Mouse (Mus musculus) kidney, embryonic 14.5 days (tissue): ENCODE measurements at regions not wholly inside any gene's neighbourhood (a gene's known extent, or its start where the extent isn't known, plus 50 kb on each side); places are given as distances from the start of the nearest gene placed in this dataset.

ENCODE experiments used
- ATAC-seq: fragments of 200-750 bp; cut with Nextera tagmentation; 2 replicates; pipeline ENCODE4 v1.8.0; 2017; ENCODE audit warnings: moderate number of reproducible peaks, mild to moderate bottlenecking, moderate TSS enrichment, moderate library complexity; ENCODE audit not compliant: low FRiP score, low TSS enrichment
- H3K27ac ChIP-seq: fragments of 300-500 bp; sonication (generic); 2 replicates; pipeline ENCODE4 v1.5.1; 2014; ENCODE audit warnings: low read depth, mild to moderate bottlenecking, low read length, moderate library complexity, mixed read lengths
- H3K27me3 ChIP-seq: fragments of 300-500 bp; sonication (generic); 2 replicates; pipeline ENCODE4 v1.6.1; 2014; ENCODE audit warnings: mild to moderate bottlenecking, low read length; ENCODE audit not compliant: control insufficient read depth, insufficient read depth
- H3K36me3 ChIP-seq: fragments of 300-500 bp; sonication (generic); 2 replicates; pipeline ENCODE4 v1.6.1; 2014; ENCODE audit warnings: low read length, mixed read lengths; ENCODE audit not compliant: control insufficient read depth, insufficient read depth
- H3K4me1 ChIP-seq: fragments of 300-500 bp; sonication (generic); 2 replicates; pipeline ENCODE4 v1.6.1; 2014; ENCODE audit warnings: low read length, mixed read lengths; ENCODE audit not compliant: control insufficient read depth, insufficient read depth
- H3K4me2 ChIP-seq: fragments of 300-500 bp; sonication (generic); replicated peaks from 2 replicates; pipeline ENCODE4 v1.6.1; 2014; ENCODE audit warnings: low read depth, mild to moderate bottlenecking, low read length
- H3K4me3 ChIP-seq: fragments of 300-500 bp; sonication (generic); 2 replicates; pipeline ENCODE4 v1.5.1; 2014; ENCODE audit warnings: mild to moderate bottlenecking, low read length
- H3K9ac ChIP-seq: fragments of 300-500 bp; sonication (generic); 2 replicates; pipeline ENCODE4 v1.6.1; 2014; ENCODE audit warnings: low read depth, mild to moderate bottlenecking, low read length, moderate library complexity
- H3K9me3 ChIP-seq: fragments of 300-500 bp; sonication (generic); 2 replicates; pipeline ENCODE4 v1.6.1; 2016; ENCODE audit warnings: low read length; ENCODE audit not compliant: control insufficient read depth
- WGBS: fragments of 180-500 bp; shearing (Covaris S2); extraction: QIAGEN DNeasy Blood & Tissue Kit; methylation state at CpG from one replicate; pipeline ENCODE4 v1.1.7; 2014; 5-methylcytosine and 5-hydroxymethylcytosine counted together

GRCm38 (mm10) chr13:63649058-63649647 is 75.8 kb upstream of the Ptch1 start:
- no peak overlapping the region for H3K4me2 ChIP-seq
- no peak overlapping the region for H3K27ac ChIP-seq
- no peaks in the 10 kb centered on the region for H3K36me3 ChIP-seq
- ATAC-seq, result no peak
- H3K27me3 ChIP-seq, result no peaks in the 10 kb centered on the region
- H3K4me1 ChIP-seq, result no peaks in the 10 kb centered on the region
- WGBS, result 83% methylated on average over 3 of the region's 3 CpGs
- no peak overlapping the region for H3K4me3 ChIP-seq
- no peak overlapping the region for H3K9ac ChIP-seq
- H3K9me3 ChIP-seq, result no peaks in the 10 kb centered on the region

GRCm38 (mm10) chr13:63654514-63654913 is 81.1 kb upstream of the Ptch1 start:
- Histone ChIP-seq H3K9me3 (no peaks in the 10 kb centered on the region), H3K4me2 (no peak overlapping the region), H3K4me1 (no peaks in the 10 kb centered on the region), H3K27me3 (no peaks in the 10 kb centered on the region), H3K9ac (no peak overlapping the region), H3K27ac (no peak overlapping the region), H3K36me3 (no peaks in the 10 kb centered on the region), H3K4me3 (no peak overlapping the region)
- no peak for ATAC-seq
- 84% methylated on average over 6 of the region's 6 CpGs for WGBS

GRCm38 (mm10) chr13:63657115-63657514 is 83.7 kb upstream of the Ptch1 start:
- WGBS, result 83% methylated on average over 8 of the region's 8 CpGs
- H3K9me3 ChIP-seq, result no peaks in the 10 kb centered on the region
- no peaks in the 10 kb centered on the region for H3K36me3 ChIP-seq
- H3K27me3 ChIP-seq, result no peaks in the 10 kb centered on the region
- H3K4me2 ChIP-seq, result no peak overlapping the region
- H3K4me1 ChIP-seq, result no peaks in the 10 kb centered on the region
- H3K9ac ChIP-seq, result no peak overlapping the region
- no peak overlapping the region for H3K27ac ChIP-seq
- no peak overlapping the region for H3K4me3 ChIP-seq
- no peak for ATAC-seq

- ATAC-seq, result no peak
- no peaks in the 10 kb centered on the region for H3K9me3 ChIP-seq
- H3K4me2 ChIP-seq, result no peak overlapping the region
- H3K27me3 ChIP-seq, result no peaks in the 10 kb centered on the region
- no peak overlapping the region for H3K9ac ChIP-seq
- no peaks in the 10 kb centered on the region for H3K4me1 ChIP-seq
- 90% methylated on average over 7 of the region's 7 CpGs for WGBS
- no peak overlapping the region for H3K27ac ChIP-seq
- no peak overlapping the region for H3K4me3 ChIP-seq
- H3K36me3 ChIP-seq, result no peaks in the 10 kb centered on the region
Observed at GRCm38 (mm10) chr13:63659412-63659811, 86.0 kb upstream of the Ptch1 start.

GRCm38 (mm10) chr13:63660431-63660830 is 87.0 kb upstream of the Ptch1 start:
- H3K4me3 ChIP-seq, result no peak overlapping the region
- no peaks in the 10 kb centered on the region for H3K9me3 ChIP-seq
- no peaks in the 10 kb centered on the region for H3K4me1 ChIP-seq
- no peak for ATAC-seq
- no peaks in the 10 kb centered on the region for H3K27me3 ChIP-seq
- no peaks in the 10 kb centered on the region for H3K36me3 ChIP-seq
- no peak overlapping the region for H3K27ac ChIP-seq
- no peak overlapping the region for H3K9ac ChIP-seq
- WGBS, result 80% methylated on average over 4 of the region's 4 CpGs
- no peak overlapping the region for H3K4me2 ChIP-seq

- Histone ChIP-seq H3K27me3 (no peaks in the 10 kb centered on the region), H3K9me3 (no peaks in the 10 kb centered on the region), H3K4me3 (no peak overlapping the region), H3K4me1 (no peaks in the 10 kb centered on the region), H3K9ac (no peak overlapping the region), H3K36me3 (no peaks in the 10 kb centered on the region), H3K4me2 (no peak overlapping the region), H3K27ac (no peak overlapping the region)
- WGBS, result 19% methylated on average over 4 of the region's 4 CpGs
- ATAC-seq, result no peak
Observed at GRCm38 (mm10) chr13:63668576-63668975, 95.2 kb upstream of the Ptch1 start.

- no peak overlapping the region for H3K4me2 ChIP-seq
- H3K4me3 ChIP-seq, result no peak overlapping the region
- WGBS, result 21% methylated on average over 2 of the region's 2 CpGs
- H3K27ac ChIP-seq, result no peak overlapping the region
- H3K9me3 ChIP-seq, result no peaks in the 10 kb centered on the region
- H3K9ac ChIP-seq, result no peak overlapping the region
- no peaks in the 10 kb centered on the region for H3K36me3 ChIP-seq
- H3K4me1 ChIP-seq, result no peaks in the 10 kb centered on the region
- H3K27me3 ChIP-seq, result no peaks in the 10 kb centered on the region
- peak; percentile 62; the same call in 1 of the 2 replicates for ATAC-seq
Observed at GRCm38 (mm10) chr13:63669031-63669430, 95.6 kb upstream of the Ptch1 start.

GRCm38 (mm10) chr13:63672425-63672824 is 99.0 kb upstream of the Ptch1 start:
- WGBS, result 36% methylated on average over 4 of the region's 4 CpGs
- Histone ChIP-seq H3K4me3 (no peak overlapping the region), H3K9me3 (no peaks in the 10 kb centered on the region), H3K9ac (no peak overlapping the region), H3K27ac (no peak overlapping the region), H3K36me3 (no peaks in the 10 kb centered on the region), H3K27me3 (no peaks in the 10 kb centered on the region), H3K4me2 (no peak overlapping the region), H3K4me1 (no peaks in the 10 kb centered on the region)
- no peak for ATAC-seq

- Histone ChIP-seq H3K27ac (no peak overlapping the region), H3K9ac (no peak overlapping the region), H3K36me3 (no peaks in the 10 kb centered on the region), H3K4me2 (no peak overlapping the region), H3K9me3 (no peaks in the 10 kb centered on the region), H3K4me3 (no peak overlapping the region), H3K4me1 (no peaks in the 10 kb centered on the region), H3K27me3 (no peaks in the 10 kb centered on the region)
- no peak for ATAC-seq
- WGBS, result 71% methylated on average over 2 of the region's 2 CpGs
Observed at GRCm38 (mm10) chr13:63677696-63678095, 104.3 kb upstream of the Ptch1 start.
